Mouse (Mus musculus) stomach, embryonic 15.5 days (tissue): Measurements from ENCODE around the gene Cep295nl. TPM values are rescaled to one million over a fixed set of nuclear protein-coding genes. Genes with fewer than 3 reads are reported as not detected.
A peak's percentile ranks its signal among the peaks of the same experiment; 100 is the strongest.

Source experiments
- ATAC-seq: fragments of 200-750 bp; cut with Nextera tagmentation; 2 replicates; pipeline ENCODE4 v1.8.0; 2017; ENCODE audit warnings: low read depth, moderate number of reproducible peaks, moderate TSS enrichment; ENCODE audit not compliant: insufficient read depth, low FRiP score
- H3K27ac ChIP-seq: fragments of 300-500 bp; sonication (generic); 2 replicates; pipeline ENCODE4 v1.5.1; 2015; ENCODE audit warnings: mild to moderate bottlenecking, inconsistent platforms
- H3K27me3 ChIP-seq: fragments of 300-500 bp; sonication (generic); replicated peaks from 2 replicates; pipeline ENCODE4 v1.6.1; 2015; ENCODE audit warnings: inconsistent platforms
- H3K36me3 ChIP-seq: fragments of 300-500 bp; sonication (generic); 2 replicates; pipeline ENCODE4 v1.6.1; 2015; ENCODE audit warnings: inconsistent platforms
- H3K4me1 ChIP-seq: fragments of 300-500 bp; sonication (generic); 2 replicates; pipeline ENCODE4 v1.6.1; 2015; ENCODE audit warnings: inconsistent platforms
- H3K4me2 ChIP-seq: fragments of 300-500 bp; sonication (generic); 2 replicates; pipeline ENCODE4 v1.6.1; 2015; ENCODE audit warnings: mild to moderate bottlenecking, inconsistent platforms
- H3K4me3 ChIP-seq: fragments of 300-500 bp; sonication (generic); replicated peaks from 2 replicates; pipeline ENCODE4 v1.5.1; 2015; ENCODE audit warnings: inconsistent platforms
- H3K9ac ChIP-seq: fragments of 300-500 bp; sonication (generic); 2 replicates; pipeline ENCODE4 v1.6.1; 2015; ENCODE audit warnings: inconsistent platforms
- H3K9me3 ChIP-seq: fragments of 300-500 bp; sonication (generic); 2 replicates; pipeline ENCODE4 v1.6.1; 2016; ENCODE audit warnings: inconsistent platforms
- WGBS: fragments of 180-500 bp; shearing (Covaris S2); methylation state at CpG from one replicate; pipeline ENCODE4 v1.1.7; 2015; 5-methylcytosine and 5-hydroxymethylcytosine counted together
- polyA plus RNA-seq: library from polyadenylated mRNA; unstranded; fragments of >200 nt; fragmentation: Nextera tagmentation; extraction: Ambion mirVana; gene quantifications from 2 replicates; pipeline ENCODE4 v1.2.1, GENCODE M21; 2015

Gene Cep295nl
- polyA plus RNA-seq, 1 experiment from 2014 or later: 0.42 TPM

DNA sequence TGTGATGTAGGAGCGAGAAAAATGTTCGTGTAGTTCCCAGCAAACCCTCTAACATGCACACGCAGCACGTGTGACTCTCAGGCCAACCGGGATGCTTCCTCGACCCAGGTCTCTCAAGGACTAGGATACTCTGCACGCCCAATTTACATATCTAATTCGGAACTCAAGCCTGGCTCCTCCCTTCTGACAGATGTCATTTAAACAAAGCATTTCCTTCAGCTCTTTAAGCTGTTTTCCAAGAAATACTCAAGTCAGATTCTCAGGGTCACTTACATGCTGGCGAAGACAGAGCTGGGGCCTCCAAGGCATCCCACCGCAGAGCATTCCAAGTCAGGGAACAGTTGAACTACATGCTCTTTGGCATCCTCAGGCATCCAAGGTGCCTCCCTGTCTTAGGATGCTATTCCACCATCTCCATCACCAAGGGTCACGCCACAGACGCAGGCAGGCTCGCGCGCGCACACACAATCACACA, 53.2 kb downstream of the Cep295nl start:
- Histone ChIP-seq H3K27me3 (no peaks in the 10 kb centered on the region), H3K36me3 (peaks cover 23% of the 10 kb centered on the region), H3K9ac (peak overlapping the region; percentile 89), H3K27ac (peak overlapping the region; percentile 83), H3K4me2 (peak overlapping the region; percentile 87), H3K4me1 (peaks cover 14% of the 10 kb centered on the region), H3K4me3 (peak overlapping the region; percentile 91), H3K9me3 (no peaks in the 10 kb centered on the region)
- no peak for ATAC-seq
- WGBS: under 1% methylated on average over 16 of the region's 16 CpGs

DNA sequence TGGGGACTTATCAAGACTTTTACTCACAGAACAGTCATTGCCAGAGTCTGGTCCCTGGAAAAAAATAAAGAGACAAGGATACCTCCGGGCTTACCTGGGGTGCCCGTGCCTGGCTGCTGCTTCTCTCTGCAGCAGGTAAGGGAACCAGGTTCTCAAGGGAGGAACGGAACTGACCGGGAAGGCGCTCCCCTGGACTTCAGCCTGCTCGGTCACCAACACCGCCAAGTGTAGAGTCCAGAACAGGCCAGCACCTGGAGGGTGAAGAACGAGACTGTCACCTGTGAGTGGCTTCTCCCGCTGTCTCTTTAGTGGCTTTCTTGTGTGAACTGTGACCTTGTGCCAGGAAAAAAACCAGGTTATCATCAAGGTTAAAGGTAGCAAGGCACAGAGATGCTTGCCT, 54.7 kb downstream of the Cep295nl start:
- ATAC-seq: no peak
- no peak overlapping the region for H3K27ac ChIP-seq
- WGBS: 94% methylated on average over 9 of the region's 9 CpGs
- peaks cover 35% of the 10 kb centered on the region for H3K36me3 ChIP-seq
- no peak overlapping the region for H3K9ac ChIP-seq
- no peak overlapping the region for H3K4me2 ChIP-seq
- no peaks in the 10 kb centered on the region for H3K9me3 ChIP-seq
- peaks cover 14% of the 10 kb centered on the region for H3K4me1 ChIP-seq
- no peak overlapping the region for H3K4me3 ChIP-seq
- H3K27me3 ChIP-seq: no peaks in the 10 kb centered on the region

DNA sequence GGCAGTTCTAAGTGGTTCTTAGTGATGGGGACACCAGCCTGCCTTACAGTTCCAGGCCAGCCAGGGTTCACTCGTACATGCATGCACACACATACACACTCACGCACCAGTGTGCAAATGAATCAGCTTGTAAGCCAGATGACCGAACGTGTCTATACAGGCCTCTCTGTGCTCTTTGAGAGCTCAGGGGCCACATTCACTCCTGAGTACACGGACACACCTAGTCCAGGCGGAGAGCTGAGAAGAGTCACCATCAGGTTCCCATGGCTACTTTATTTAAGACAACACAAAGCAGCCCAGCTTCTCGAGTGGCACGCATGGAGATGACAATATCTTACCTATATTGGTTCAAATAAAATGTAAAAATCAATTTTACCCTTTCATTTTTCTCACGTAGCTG, 55.9 kb downstream of the Cep295nl start:
- Histone ChIP-seq H3K27ac (peak overlapping the region; percentile 37), H3K36me3 (peaks cover 41% of the 10 kb centered on the region), H3K4me2 (no peak overlapping the region), H3K27me3 (no peaks in the 10 kb centered on the region), H3K4me1 (peaks cover 14% of the 10 kb centered on the region), H3K9ac (no peak overlapping the region), H3K4me3 (no peak overlapping the region), H3K9me3 (no peaks in the 10 kb centered on the region)
- ATAC-seq: no peak
- WGBS: 75% methylated on average over 9 of the region's 9 CpGs

DNA sequence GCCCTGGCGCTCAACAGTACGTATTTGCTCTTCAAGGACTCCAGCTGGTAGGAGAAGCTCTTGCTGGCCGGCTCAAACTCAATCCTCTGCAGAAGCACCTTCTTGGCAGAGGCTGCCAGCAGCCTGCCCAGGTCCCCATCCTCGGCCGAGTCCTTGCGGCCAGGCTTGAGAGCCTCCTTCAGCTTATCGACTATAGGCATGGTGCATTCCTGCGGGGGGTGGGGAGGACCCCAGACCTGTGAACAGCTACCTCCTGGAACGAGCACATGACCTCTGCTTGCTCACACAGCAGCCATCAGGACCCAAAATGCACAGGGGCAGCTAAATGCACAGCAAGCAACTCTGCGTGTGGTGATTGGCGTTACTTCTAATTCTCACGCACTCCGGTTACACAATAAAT, 56.5 kb downstream of the Cep295nl start:
- WGBS: 82% methylated on average over 13 of the region's 13 CpGs
- Histone ChIP-seq H3K27ac (no peak overlapping the region), H3K4me1 (peaks cover 14% of the 10 kb centered on the region), H3K9ac (no peak overlapping the region), H3K27me3 (no peaks in the 10 kb centered on the region), H3K36me3 (peaks cover 43% of the 10 kb centered on the region), H3K9me3 (no peaks in the 10 kb centered on the region), H3K4me2 (no peak overlapping the region), H3K4me3 (no peak overlapping the region)
- ATAC-seq: no peak

Other genes starting within 250 kb of the Cep295nl start
- gene Dnah17, start 211.9 kb downstream of the Cep295nl start, polyA plus RNA-seq: 0.10 and 0.15 TPM in 2 replicates
- gene Cyth1, start 93.9 kb downstream of the Cep295nl start, polyA plus RNA-seq: 13.8 and 13.9 TPM in 2 replicates
- gene Usp36, start 52.3 kb downstream of the Cep295nl start, polyA plus RNA-seq: 20.3 and 20.5 TPM in 2 replicates
- 78.8 and 83.0 TPM in 2 replicates for gene Timp2, start 13.2 kb upstream of the Cep295nl start, polyA plus RNA-seq
- 67.4 and 81.5 TPM in 2 replicates for gene Lgals3bp, start 59.6 kb upstream of the Cep295nl start, polyA plus RNA-seq
- gene Cant1, start 76.6 kb upstream of the Cep295nl start, polyA plus RNA-seq: 30.7 and 32.1 TPM in 2 replicates
- gene C1qtnf1, start 85.7 kb upstream of the Cep295nl start, polyA plus RNA-seq: 6.8 and 8.3 TPM in 2 replicates
- 10.1 and 11.5 TPM in 2 replicates for gene Engase, start 134.3 kb upstream of the Cep295nl start, polyA plus RNA-seq